Mouse (Mus musculus): Measurements from ENCODE around the gene Sox2. TPM values are rescaled to one million over a fixed set of nuclear protein-coding genes. Genes with fewer than 3 reads are reported as not detected.

The Sox2 gene
- 10 to 100 TPM; 38.6 to 47.2 (median 43.5) TPM for total RNA-seq (2022)

DNA sequence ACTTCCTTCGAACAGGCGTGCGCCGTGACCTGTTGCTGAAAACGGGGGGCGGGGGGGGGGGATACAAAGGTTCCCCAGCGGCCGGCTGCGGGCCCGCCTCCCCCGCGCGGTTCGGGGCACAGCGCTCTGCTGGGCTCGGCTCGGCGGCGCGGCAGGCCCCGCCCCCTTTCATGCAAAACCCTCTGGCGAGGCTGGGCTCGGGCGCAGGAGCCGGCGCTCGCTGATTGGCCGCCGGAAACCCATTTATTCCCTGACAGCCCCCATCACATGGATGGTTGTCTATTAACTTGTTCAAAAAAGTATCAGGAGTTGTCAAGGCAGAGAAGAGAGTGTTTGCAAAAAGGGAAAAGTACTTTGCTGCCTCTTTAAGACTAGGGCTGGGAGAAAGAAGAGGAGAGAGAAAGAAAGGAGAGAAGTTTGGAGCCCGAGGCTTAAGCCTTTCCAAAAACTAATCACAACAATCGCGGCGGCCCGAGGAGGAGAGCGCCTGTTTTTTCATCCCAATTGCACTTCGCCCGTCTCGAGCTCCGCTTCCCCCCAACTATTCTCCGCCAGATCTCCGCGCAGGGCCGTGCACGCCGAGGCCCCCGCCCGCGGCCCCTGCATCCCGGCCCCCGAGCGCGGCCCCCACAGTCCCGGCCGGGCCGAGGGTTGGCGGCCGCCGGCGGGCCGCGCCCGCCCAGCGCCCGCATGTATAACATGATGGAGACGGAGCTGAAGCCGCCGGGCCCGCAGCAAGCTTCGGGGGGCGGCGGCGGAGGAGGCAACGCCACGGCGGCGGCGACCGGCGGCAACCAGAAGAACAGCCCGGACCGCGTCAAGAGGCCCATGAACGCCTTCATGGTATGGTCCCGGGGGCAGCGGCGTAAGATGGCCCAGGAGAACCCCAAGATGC is at the start of gene Sox2:
Gene Sox2 (plus strand): TSS at position 680 of the 895 bp plus-strand sequence.
- peak; percentile 76 for DNase-seq (ENCODE audit: low spot score in 2 of 2)

DNA sequence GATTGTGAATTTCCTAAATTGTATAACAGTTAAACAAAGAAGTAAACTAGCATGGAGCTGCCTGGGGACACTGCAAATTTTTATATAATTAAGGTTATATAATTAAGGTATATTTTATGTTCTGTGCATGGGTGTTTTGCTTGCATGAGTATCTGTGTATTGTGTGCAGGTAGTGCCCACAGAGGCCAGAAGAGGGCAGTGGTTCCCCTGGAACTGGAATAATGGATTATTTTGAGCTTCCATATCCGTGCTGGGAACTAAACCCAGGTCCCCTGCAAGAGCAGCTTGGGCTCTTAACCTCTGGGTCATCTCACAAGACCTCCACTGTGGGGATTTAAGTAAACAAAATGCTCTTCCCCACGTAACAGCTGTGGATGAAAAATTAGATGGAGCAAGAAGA is 49.1 kb upstream of the Sox2 start:
- no peak for DNase-seq (ENCODE audit: low spot score in 2 of 2)

DNA sequence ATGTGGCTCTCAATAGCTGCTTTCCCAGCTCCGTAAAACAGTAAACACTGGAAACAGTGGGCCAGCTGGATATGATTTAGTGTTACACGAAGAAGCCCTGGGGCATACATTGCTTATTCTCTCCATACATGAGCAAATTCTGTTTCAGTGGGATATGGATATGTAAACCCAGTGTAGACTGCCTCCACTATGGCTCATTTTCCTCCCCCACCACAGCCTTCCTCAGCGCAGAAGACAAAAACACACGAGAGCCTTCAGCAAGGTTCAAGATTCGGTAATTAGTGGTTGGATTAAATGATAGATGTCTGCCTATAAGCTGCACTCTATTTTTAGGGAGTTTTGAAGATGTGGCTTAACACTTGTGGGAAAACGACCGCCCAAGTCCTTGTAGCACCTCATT is 36.1 kb upstream of the Sox2 start:
- DNase-seq (ENCODE audit: low spot score in 2 of 2): no peak

DNA sequence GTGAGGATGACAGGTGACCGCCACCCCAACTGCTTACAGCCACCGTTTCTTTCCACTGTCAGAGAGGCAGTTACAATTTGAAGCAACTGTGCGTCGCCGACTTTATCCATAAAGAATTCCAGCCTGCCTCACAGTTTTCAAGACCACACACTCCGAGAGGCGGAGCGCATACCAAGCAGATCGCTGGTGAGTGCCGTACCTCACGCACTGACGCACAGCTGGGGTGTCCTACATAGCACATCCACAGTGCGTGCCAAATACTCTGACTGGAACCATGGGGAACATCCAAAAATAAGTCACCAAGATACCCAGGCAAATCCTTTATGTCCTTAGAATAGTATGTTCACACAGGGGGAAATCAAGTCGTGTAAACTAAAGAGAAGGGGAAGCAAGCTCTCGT is 34.7 kb upstream of the Sox2 start:
- DNase-seq (ENCODE audit: low spot score in 2 of 2): no peak

DNA sequence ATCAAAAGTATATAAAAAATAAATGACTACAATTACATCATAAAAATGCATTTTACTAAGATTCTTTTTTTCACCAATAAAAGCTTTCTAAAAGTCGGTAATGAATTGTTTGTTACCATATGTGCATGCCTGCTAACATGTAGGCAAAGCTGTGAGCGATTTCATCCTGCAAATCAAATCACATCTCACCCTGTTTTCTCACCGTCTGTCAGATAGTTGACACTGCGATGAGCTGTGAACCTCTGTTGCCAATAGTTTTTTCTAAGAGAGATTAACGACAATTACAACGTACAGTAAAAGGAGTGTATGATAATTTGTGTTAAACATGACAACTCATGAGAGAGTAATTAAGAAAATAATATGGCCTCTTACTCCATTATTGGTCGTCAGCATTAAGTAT is 31.3 kb upstream of the Sox2 start:
- DNase-seq (ENCODE audit: low spot score in 2 of 2): no peak

DNA sequence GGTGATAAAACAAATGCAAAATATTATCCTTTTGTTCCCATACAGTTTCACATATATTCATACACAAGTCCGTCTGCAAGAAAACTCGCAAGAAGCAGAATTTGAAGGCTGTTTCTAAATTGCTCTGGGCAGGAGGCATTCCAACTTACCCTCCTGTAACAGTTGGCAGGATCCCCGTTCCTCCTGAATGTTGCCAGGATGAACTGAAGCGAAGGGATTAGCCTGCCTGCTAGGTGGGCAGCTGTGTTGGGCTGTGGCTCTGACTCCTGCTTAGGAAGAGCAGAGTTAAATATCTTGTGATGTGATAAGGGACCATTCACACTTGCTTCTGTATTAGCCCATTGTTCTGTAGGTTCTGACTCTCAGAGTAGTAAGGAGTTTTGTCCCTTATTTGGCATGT is 30.1 kb upstream of the Sox2 start:
- DNase-seq (ENCODE audit: low spot score in 2 of 2): no peak

DNA sequence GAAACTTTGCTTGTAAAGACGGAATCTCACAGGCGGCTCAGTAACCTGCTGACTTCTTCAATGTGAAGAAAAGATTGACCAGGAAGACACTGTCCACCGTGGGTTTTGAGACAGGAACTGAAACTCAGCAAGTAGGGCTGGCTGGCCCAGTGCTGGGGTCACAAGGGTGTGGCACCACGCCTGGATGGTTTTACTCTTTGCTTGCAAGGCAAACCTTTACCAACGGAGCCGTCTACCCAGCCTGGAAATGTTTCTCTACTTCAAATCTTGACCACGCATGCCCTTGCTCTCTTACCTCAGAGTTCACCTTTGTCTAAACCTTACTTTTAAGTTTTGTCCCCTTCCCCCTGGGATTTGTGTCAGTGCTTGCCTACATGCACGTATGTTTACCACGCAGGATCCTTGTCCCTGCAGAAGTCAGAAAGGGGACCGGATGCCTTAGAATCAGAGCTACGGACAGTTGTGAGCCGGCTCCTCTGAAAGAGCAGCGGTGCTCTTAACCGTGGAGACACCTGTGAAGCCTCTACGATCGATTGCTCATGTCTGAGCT is 25.4 kb upstream of the Sox2 start:
- DNase-seq (ENCODE audit: low spot score in 2 of 2): no peak

DNA sequence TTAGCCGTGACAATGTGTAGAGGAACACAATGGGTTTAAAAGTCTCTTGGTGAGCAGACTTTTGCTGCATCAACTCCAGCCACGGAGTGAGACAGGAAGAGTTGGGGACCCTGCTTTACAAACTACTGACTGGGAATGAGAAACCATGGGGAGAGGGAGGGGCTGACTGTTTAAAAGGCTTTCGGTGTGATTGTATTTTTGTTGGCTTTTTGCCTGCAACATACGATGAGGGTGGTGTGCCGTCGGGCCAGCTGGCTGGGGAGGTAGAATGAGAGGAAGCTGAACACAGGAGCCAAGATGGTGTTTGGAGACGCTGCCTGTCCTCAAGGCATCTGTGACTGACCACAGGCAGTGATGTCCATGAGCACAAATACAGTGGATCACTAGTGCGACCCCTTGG is 23.7 kb upstream of the Sox2 start:
- no peak for DNase-seq (ENCODE audit: low spot score in 2 of 2)

DNA sequence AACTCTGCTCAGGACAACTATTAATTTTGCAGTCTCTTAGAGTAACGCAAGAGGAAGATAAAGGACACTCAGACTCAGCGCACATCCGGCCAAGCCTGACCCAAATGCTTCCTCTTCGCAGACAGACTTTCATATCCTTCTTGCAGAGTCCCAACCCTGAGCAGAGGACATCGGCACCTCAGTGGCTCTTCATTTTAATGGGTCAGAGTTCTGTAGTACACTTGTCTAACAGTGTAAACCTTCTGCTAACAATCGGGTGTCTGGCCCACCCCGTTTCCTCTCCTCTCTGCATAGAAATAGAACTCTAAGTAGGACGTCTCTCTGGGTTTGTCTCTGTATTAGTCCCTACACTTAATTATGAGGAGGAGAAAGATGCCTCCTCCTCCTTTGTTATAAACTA is 20.2 kb upstream of the Sox2 start:
- DNase-seq (ENCODE audit: low spot score in 2 of 2): no peak

DNA sequence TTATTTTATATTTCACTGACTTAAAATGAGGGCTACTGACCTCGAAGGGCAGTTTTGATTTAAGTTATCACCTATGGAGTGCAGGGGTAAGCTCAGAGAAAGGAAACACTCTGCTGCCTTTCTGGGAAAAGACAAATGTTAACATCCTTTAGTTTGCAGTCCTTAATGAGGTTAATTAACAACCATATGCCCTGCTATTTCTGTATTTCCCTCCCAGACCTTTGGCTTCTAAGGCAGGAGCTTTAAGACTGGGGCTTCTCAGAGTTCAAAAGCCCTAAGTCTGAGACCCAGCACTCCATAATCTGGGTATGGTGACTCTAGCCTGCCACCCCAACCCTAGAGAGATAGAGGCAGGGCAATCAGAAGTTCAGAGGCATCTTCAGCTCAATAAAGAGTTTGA is 19.5 kb upstream of the Sox2 start:
- no peak for DNase-seq (ENCODE audit: low spot score in 2 of 2)

DNA sequence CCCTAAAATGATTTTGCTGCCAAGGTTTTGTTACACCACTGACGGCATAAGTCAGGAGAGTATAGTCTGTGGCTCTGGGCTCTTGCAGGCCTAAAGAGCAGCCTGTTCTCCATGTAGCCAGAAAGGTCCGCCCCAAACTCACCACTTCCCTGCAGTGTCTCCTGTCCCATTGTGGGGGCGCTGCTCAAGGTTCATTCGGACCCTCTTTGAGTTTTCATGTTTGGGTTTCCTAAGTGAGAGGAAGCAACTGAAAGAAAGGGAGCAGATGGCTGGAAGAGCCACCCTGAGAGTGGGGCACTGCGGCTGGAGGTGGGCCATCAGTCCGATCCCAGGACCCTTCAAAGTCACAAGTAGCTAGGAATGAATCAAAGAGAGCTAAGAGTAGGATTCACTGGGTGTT is 13.2 kb upstream of the Sox2 start:
- DNase-seq (ENCODE audit: low spot score in 2 of 2): no peak

DNA sequence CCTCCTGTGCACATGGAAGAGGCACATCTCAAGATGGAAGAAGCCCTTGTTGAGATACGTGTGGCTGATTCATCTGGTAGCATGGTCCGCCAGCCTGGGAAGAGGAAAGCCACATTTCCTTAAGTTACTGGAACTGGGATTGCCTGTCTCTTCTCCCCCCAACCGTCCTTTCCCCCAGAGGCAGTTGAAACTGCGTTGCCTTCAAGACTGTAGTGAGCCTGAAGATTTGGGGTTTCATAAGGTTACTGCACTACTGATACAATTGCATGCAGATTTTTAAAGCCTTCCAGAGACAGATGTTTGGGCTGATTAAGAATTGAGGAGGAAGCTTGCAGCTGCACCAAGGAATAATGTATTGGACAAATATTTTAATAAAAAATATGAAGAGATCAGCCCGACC is 12.7 kb upstream of the Sox2 start:
- no peak for DNase-seq (ENCODE audit: low spot score in 2 of 2)

DNA sequence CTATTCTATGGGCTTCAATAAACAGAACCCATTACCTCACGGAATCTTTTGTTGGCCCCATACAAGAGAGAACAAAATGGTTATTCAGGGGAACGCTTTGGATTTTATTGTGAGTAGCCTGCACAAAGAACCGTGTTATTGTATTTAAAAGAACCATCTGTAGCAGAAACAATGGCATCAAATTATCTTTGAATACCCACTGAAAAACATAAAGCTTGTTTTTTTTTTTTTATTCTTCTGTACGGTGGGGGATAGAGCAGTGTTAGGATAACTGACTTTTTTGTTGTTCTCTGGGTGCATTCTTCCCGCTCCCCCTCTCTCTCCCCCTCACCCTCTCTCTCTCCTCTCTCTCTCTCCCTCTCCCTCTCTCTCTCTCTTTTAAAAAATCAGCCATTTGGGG is 12.3 kb upstream of the Sox2 start:
- no peak for DNase-seq (ENCODE audit: low spot score in 2 of 2)

DNA sequence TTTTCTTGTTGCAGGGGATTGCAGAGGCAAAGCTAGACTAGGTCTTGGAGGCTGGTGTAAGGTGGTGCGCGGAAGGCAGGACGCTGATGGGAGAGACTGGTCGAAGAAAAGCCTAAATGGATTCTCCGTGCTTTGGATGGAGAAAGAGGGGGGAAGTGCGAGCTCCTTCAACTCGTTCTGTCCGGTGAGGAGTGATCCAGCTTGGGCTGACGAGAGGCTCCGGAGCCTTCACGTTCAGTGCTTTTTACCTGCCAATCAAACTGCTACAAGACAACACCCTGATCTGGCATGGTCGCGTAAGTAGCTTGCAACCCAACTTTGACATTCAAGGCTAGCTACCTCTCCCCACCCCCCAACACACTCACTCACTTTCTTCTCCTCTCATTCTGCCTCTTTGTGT is 11.9 kb upstream of the Sox2 start:
- no peak for DNase-seq (ENCODE audit: low spot score in 2 of 2)

DNA sequence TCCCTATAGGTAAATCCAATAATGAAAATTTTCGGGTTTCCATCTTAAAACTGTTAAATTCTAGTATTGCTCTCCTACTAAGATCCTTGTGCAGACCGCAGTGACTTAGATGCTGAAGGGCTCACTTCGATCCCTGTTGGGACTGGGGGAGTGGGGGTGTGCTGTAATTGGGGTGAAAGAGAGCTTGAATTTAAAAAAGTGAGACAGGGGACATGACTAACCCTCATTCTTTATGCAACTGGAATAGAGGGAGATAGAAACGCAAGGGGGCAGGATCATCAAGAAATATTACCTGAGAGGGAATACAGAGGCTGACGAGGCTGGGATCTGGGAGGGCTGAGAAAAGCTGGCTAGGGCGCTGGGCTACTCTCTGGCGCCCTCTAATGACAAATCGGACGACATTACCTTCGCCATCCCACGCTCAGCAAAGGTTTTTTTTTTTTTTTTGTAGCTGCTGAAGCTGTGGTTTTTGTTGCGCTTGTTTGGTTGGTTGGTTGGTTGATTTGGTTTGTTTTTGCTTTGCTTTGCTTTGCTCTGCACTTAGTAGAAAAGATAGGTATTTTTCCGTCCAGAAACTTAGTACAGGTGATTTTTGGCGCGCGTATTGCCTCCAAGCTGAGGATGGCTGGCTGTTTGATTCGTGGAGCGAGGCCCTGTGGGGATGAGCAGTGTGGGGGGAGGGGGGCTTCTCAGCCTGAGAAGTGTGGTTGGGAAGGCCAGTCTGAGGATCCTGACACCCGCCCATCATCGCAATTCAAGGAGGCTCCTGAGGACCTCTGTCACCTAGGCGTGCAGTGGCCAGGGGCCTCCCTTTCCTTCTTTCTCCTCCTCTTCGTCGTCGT is 11.0 kb upstream of the Sox2 start:
- peak in 1 of 2 experiments; percentile 49 for DNase-seq (ENCODE audit: low spot score in 2 of 2)

DNA sequence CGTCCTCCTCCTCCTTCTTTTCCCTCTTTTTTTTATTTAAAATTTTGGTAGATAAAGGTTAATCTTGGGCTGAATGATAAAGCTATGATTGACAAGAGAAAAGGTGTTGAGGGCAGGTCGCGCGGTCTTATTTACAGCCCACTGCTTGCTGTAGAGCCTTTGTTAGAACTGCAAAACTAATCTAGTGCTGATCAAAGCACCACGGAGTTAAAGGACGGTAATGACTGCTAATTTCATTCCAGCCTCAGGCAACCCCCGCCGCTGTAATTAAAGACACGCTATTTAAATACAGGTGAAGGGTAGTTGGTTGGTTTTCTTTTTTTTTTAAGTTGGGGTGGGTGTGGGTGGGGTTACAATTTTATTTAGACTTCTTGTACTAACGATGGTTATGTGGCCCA is 10.3 kb upstream of the Sox2 start:
- DNase-seq (ENCODE audit: low spot score in 2 of 2): no peak

DNA sequence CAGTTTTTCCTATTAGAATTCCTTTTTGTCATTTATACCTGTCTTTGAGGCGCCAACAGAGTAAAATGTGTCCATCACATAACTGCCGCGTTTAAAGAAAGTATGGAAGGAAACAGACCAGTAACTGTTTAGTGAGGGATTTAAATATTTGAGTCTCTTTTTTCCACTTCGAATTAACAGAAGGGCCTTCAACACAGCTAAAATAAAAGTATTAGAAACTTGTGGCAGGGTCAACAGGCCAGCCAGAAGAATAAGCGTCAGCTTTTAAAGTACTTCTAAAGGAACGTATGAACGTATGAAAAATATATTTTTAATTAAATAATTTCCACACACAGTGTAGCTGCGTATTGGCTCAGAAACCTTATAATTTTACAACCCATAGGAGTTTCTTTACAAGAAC is 9.9 kb upstream of the Sox2 start:
- DNase-seq (ENCODE audit: low spot score in 2 of 2): no peak

DNA sequence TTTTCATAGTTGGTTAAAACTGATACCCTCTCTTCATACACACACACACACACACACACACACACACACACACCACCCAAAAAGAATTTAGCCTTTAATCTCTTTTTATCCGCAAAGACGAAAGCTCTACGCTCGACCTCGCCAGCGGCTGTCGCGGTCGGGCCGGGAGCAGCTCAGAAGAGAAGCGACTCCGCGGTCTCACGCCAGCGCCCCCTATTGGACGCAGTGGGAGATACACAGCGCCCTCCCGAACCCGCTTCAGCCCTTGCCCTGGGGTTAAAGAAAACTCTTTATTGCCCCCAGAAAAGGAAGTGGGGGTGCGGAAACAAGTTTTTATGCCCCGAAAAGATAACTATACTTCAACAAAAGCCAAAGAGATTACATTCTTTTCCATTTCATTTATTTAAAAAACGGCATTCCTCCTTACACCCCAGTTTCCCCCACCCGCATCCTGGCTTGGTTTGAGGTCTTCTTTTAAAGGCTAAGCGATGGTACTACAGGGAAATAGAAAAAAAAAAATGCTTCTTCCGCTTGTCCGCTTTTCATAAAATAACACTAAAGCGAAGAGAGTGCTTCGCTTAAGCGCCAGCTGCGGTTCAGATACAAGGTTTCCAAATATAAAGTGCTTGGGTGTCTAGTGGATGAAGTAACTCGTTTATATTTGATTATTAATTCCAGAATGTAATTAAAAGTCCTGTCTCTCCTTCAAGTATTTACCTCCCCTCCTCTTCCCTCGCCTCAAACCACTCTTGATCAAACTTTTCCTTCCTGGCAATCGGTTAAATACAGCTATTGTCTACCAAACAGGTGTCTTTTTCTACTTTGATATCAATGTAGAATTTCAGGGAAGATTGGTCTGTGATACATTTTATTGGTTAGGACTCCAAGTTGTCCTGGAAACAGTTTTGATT is 9.3 kb upstream of the Sox2 start:
- no peak for DNase-seq (ENCODE audit: low spot score in 2 of 2)

DNA sequence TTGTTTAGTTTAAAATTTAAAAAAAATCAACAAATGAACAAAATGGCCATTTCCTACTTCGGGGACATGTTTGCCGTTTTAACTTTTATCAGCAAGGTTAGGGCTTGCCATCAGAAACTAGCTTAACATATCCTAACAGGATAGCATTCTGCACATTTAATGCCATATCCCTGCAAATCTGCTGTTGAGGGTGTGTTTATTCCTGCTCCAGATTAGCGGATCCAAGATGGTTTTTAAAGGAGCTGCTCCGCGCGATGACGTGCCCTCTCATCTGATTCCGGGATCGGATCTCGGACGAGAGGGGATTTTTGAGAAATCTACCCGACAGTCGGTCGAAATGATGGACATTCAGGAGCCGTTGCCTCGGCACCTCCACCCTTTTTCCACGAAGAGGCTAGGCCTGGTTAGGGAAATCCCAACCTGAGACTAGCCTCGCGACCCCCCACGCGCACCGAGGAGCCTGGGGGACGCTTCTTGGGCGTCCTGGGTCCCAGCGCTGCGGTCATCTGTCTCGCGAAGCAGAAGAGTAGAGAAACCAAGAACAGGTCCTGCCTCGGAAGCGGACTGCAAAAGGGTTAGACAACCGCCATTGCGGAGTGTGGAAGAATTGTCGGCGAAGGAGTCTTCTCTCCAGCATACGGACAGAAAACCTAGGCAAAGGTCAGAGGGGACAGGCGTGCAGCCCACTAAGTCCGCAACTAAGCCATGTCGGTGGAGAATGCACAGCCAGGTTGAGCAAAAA is 8.3 kb upstream of the Sox2 start:
- DNase-seq (ENCODE audit: low spot score in 2 of 2): no peak

DNA sequence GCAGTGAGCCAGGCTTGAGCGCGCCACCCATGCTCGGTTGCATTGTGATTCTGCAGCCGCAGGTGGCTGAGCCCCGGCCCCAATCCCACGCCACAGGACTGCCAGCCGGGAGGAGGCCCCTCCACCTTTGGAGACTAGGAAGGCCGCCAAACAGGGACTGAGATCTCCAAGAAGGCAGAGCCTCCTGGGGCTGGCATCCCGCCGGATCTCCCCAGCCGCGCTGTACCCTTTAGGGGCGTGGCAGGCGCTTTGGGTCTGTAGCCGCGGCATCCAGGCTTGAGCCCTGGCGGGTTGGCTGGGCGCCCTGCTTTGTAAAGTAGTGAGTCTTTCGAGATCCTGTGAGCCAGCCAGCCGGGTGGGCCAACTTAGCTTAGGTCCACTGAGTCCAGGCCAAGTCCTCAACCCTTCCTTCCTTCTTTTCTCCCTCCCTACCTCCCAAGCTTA is 7.7 kb upstream of the Sox2 start:
- peak; percentile 86 to 87 for DNase-seq (ENCODE audit: low spot score in 2 of 2)
